Mouse (Mus musculus) testis, adult 10 weeks (tissue): Measurements from ENCODE around the gene Vmn1r210. TPM values are rescaled to one million over a fixed set of nuclear protein-coding genes. Genes with fewer than 3 reads are reported as not detected.

ENCODE experiments used
- polyA plus RNA-seq: library from polyadenylated mRNA; stranded (reverse); fragments of 350-450 nt; fragmentation: Illumina TruSeq; extraction: RNeasy Lipid Tissue Mini Kit (QIAGEN cat#74804); gene quantifications from one replicate; pipeline ENCODE4 v1.2.3, GENCODE M21; 2014; ENCODE audit warnings: low read depth, low replicate concordance

The Vmn1r210 gene
- polyA plus RNA-seq = not detected

DNA sequence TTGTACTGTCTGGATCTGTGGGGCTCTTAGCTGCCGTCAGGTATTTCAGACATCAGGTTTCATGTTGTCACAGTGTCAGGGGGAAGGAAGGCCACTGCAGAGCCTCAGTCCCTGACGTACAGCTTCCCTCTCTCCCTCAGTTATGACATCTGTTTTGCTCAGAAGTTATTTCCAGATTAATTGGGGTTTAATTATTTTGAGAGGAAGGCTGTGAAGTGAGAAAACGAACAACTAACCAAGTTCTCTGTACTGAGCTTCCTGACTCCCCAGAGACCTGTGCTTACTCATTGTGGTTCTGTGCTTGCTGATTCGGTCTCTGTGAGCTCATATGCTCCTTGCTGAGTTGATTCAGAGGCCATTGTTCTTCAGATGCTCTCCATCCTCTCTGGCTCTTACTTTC lies at the start of gene Vmn1r210:
Gene Vmn1r210 (minus strand): TSS at position 101 of the 400 bp plus-strand sequence.

DNA sequence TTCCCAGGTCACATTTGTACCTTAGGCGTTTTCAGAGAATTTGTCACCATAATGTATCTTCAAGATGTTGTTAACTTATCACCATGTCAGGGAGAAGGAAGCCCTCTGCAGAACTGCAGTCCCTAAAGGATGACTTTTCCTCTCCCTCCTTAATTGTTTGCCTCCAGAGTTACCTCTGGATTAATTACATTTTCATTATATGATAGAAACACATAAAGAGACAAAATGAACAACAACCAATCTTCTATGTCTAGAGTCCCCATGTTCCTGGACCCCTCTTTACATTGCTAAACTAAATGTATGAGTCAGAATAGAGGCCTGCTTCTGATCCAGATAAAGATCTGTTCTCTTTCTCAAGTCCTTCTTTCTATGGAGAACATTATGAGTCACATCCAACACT lies 26.3 kb upstream of the Vmn1r210 start, which contains the start of gene Vmn1r211:
Gene Vmn1r211 (minus strand): TSS at position 101 of the 400 bp plus-strand sequence.

DNA sequence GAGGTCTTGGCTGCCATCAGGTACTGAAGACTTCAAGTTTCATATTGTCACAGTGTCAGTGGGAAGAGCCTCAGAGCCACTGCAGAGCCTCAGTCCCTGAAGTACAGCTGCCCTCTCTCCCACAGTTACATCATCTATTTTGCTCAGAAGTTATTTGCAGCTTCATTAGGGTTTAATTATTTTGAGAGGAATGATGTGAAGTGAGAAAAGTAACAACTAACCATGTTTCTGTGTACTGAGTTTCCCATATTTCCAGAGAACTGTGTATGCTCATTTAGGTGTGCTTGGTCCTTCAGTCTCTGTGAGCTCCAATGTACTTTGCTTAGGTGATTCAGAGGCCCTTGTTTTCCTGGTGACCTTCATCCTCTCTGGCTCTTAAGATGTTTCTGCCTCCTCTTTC lies 21.6 kb downstream of the Vmn1r210 start, which contains the start of gene Vmn1r209:
Gene Vmn1r209 (minus strand): TSS at position 101 of the 400 bp plus-strand sequence.

DNA sequence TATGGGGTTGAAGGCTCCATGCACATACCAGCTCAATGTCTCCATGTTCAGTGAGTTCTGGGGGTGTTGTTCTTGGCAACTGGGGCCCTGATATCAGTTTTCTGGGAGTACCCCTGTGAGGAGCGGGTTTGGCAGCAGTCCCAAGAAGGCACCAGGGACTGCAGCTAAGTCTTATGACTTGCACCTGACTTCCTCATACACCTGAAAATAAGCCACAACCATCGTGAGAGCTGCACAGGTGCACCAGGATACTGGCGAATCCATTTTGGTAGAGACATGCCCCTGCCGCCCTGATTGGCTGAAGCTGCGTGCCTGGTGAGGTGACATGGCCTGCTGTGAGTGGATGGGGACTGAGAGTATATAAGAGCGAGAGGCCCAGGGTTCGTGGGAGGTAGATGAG lies 53.8 kb downstream of the Vmn1r210 start, which contains the start of gene Vmn1r208:
Gene Vmn1r208 (minus strand): TSS at position 101 of the 400 bp plus-strand sequence.

Other genes with a start within 250 kb of the Vmn1r210 start
- not detected for gene Vmn1r205, start 238.3 kb downstream of the Vmn1r210 start, polyA plus RNA-seq
- gene Vmn1r206, start 207.1 kb downstream of the Vmn1r210 start, polyA plus RNA-seq = not detected
- gene Vmn1r207-ps, start 101.7 kb downstream of the Vmn1r210 start, polyA plus RNA-seq = not detected
- not detected for gene Vmn1r208, start 53.9 kb downstream of the Vmn1r210 start, polyA plus RNA-seq
- not detected for gene Vmn1r209, start 21.7 kb downstream of the Vmn1r210 start, polyA plus RNA-seq
- 0.03 TPM for gene Vmn1r211, start 26.2 kb upstream of the Vmn1r210 start, polyA plus RNA-seq
- not detected for gene Vmn1r212, start 52.9 kb upstream of the Vmn1r210 start, polyA plus RNA-seq
- not detected for gene Vmn1r213, start 176.3 kb upstream of the Vmn1r210 start, polyA plus RNA-seq
- not detected for gene Vmn1r214, start 199.1 kb upstream of the Vmn1r210 start, polyA plus RNA-seq
- not detected for gene Vmn1r215, start 236.7 kb upstream of the Vmn1r210 start, polyA plus RNA-seq